Mouse (Mus musculus) hindbrain, embryonic 14.5 days (tissue): ENCODE data around the gene Ccnl2. TPM values are rescaled to one million over a fixed set of nuclear protein-coding genes. Genes with fewer than 3 reads are reported as not detected.
A peak's percentile ranks its signal among the peaks of the same experiment; 100 is the strongest.

ENCODE experiments used
- ATAC-seq: fragments of 200-750 bp; cut with Nextera tagmentation; 2 replicates; pipeline ENCODE4 v1.8.0; 2017; ENCODE audit warnings: moderate number of reproducible peaks, mild to moderate bottlenecking, moderate TSS enrichment, moderate library complexity; ENCODE audit not compliant: low FRiP score
- DNase-seq: peaks from one replicate; pipeline ENCODE4 v3.0.0-alpha.2; 2015; ENCODE audit warnings: low spot score
- H3K27ac ChIP-seq: fragments of 300-500 bp; sonication (generic); 2 replicates; pipeline ENCODE4 v1.5.1; 2014; ENCODE audit warnings: mild to moderate bottlenecking, moderate library complexity
- H3K27me3 ChIP-seq: fragments of 300-500 bp; sonication (generic); 2 replicates; pipeline ENCODE4 v1.6.1; 2014; ENCODE audit warnings: mild to moderate bottlenecking, low read length, mixed read lengths; ENCODE audit not compliant: control insufficient read depth, insufficient read depth
- H3K36me3 ChIP-seq: fragments of 300-500 bp; sonication (generic); replicated peaks from 2 replicates; pipeline ENCODE4 v1.6.1; 2014; ENCODE audit not compliant: control insufficient read depth, insufficient read depth
- H3K4me1 ChIP-seq: fragments of 300-500 bp; sonication (generic); replicated peaks from 2 replicates; pipeline ENCODE4 v1.6.1; 2014; ENCODE audit warnings: antibody characterized with exemption, low read length, mixed read lengths; ENCODE audit not compliant: control insufficient read depth, insufficient read depth
- H3K4me2 ChIP-seq: fragments of 300-500 bp; sonication (generic); replicated peaks from 2 replicates; pipeline ENCODE4 v1.6.1; 2014; ENCODE audit warnings: mild to moderate bottlenecking, moderate library complexity
- H3K4me3 ChIP-seq: fragments of 300-500 bp; sonication (generic); replicated peaks from 2 replicates; pipeline ENCODE4 v1.5.1; 2014; ENCODE audit warnings: mild to moderate bottlenecking, low read length
- H3K9ac ChIP-seq: fragments of 300-500 bp; sonication (generic); 2 replicates; pipeline ENCODE4 v1.6.1; 2014
- H3K9me3 ChIP-seq: fragments of 300-500 bp; sonication (generic); 2 replicates; pipeline ENCODE4 v1.6.1; 2016; ENCODE audit warnings: low read length; ENCODE audit not compliant: control insufficient read depth
- WGBS: fragments of 180-500 bp; shearing (Covaris S2); extraction: QIAGEN DNeasy Blood & Tissue Kit; methylation state at CpG from one replicate; pipeline ENCODE4 v1.1.7; 2014; 5-methylcytosine and 5-hydroxymethylcytosine counted together
- microRNA-seq: library from miRNA; unstranded; fragments of <30 nt; microRNA quantifications from one replicate; pipeline ENCODE4, GENCODE M21; 2016
- polyA plus RNA-seq: library from polyadenylated mRNA; unstranded; fragments of >200 nt; fragmentation: Nextera tagmentation; extraction: Ambion mirVana; gene quantifications from 2 replicates; pipeline ENCODE4 v1.2.1, GENCODE M21; 2014

The Ccnl2 gene
- polyA plus RNA-seq, 1 experiment from 2014 or later: 131 TPM

GRCm38 (mm10) chr4:155868614-155869298 is 56.5 kb downstream of the Ccnl2 start:
- DNase-seq (no peak), ATAC-seq (no peak; the same call in none of the 2 replicates)
- Histone ChIP-seq H3K27me3 (no peaks in the 10 kb centered on the region), H3K9ac (peak overlapping the region; percentile 72), H3K4me1 (peaks cover 17% of the 10 kb centered on the region), H3K27ac (0 out of 2 replicates have a peak overlapping the region, but pooled peaks have one; percentile 28), H3K9me3 (no peaks in the 10 kb centered on the region), H3K36me3 (peaks cover 39% of the 10 kb centered on the region), H3K4me3 (peak overlapping the region; percentile 50), H3K4me2 (peak overlapping the region; percentile 89)
- 14% methylated on average over 22 of the region's 22 CpGs for WGBS

- Histone ChIP-seq H3K36me3 (peaks cover 46% of the 10 kb centered on the region), H3K27ac (peak within 1 kb of the TSS; percentile 77), H3K9ac (peak within 1 kb of the TSS; percentile 72), H3K4me1 (peaks cover 17% of the 10 kb centered on the region), H3K9me3 (no peaks in the 10 kb centered on the region), H3K4me3 (peak within 1 kb of the TSS; percentile 50), H3K27me3 (no peaks in the 10 kb centered on the region), H3K4me2 (peak within 1 kb of the TSS; percentile 89)
- DNase-seq (peak; percentile 96), ATAC-seq (peak; percentile 96)
- under 1% methylated on average over 59 of the region's 63 CpGs for WGBS
Observed at GRCm38 (mm10) chr4:155869317-155870033, 57.2 kb downstream of the Ccnl2 start, which contains the start of the genes Cptp and Ints11. TSS of gene Cptp (minus strand) at chr4:155869440. TSS of gene Ints11 (plus strand) at chr4:155869546.

GRCm38 (mm10) chr4:155871404-155871803 is 59.1 kb downstream of the Ccnl2 start:
- H3K27ac ChIP-seq: no peak overlapping the region
- peaks cover 17% of the 10 kb centered on the region for H3K4me1 ChIP-seq
- ATAC-seq: no peak
- H3K4me3 ChIP-seq: no peak overlapping the region
- WGBS: 95% methylated on average over 7 of the region's 7 CpGs
- H3K9me3 ChIP-seq: no peaks in the 10 kb centered on the region
- H3K9ac ChIP-seq: no peak overlapping the region
- no peak overlapping the region for H3K4me2 ChIP-seq
- H3K36me3 ChIP-seq: peaks cover 47% of the 10 kb centered on the region
- DNase-seq: no peak
- no peaks in the 10 kb centered on the region for H3K27me3 ChIP-seq

Small RNAs within 50 kb of the gene (microRNA-seq; reads per million reads assigned to microRNA genes)
- not detected for gene Gm27743

Other genes starting within 250 kb of the Ccnl2 start
- gene Slc35e2, start 211.1 kb upstream of the Ccnl2 start, polyA plus RNA-seq: 19.9 and 23.6 TPM in 2 replicates
- gene Cdk11b, start 187.6 kb upstream of the Ccnl2 start, polyA plus RNA-seq: 43.2 and 47.7 TPM in 2 replicates
- not detected in 2 replicates for gene Gm10563, start 167.1 kb upstream of the Ccnl2 start, polyA plus RNA-seq
- 2.7 and 2.9 TPM in 2 replicates for gene Mmp23, start 159.1 kb upstream of the Ccnl2 start, polyA plus RNA-seq
- 44.9 and 46.1 TPM in 2 replicates for gene Mib2, start 143.3 kb upstream of the Ccnl2 start, polyA plus RNA-seq
- gene Fndc10, start 118.1 kb upstream of the Ccnl2 start, polyA plus RNA-seq: 9.0 and 10.3 TPM in 2 replicates
- 164 and 169 TPM in 2 replicates for gene Ssu72, start 107.7 kb upstream of the Ccnl2 start, polyA plus RNA-seq
- gene Tmem240, start 77.7 kb upstream of the Ccnl2 start, polyA plus RNA-seq: 8.8 and 9.3 TPM in 2 replicates
- gene Atad3a, start 51.4 kb upstream of the Ccnl2 start, polyA plus RNA-seq: 73.0 and 82.2 TPM in 2 replicates
- 24.7 and 27.6 TPM in 2 replicates for gene Vwa1, start 37.8 kb upstream of the Ccnl2 start, polyA plus RNA-seq
- 0.84 and 0.93 TPM in 2 replicates for gene Tmem88b, start 26.6 kb upstream of the Ccnl2 start, polyA plus RNA-seq
- gene Ankrd65, start 22.1 kb upstream of the Ccnl2 start, polyA plus RNA-seq: not detected in 2 replicates
- 265 and 267 TPM in 2 replicates for gene Mrpl20, start 9.6 kb upstream of the Ccnl2 start, polyA plus RNA-seq
- gene Aurkaip1, start 18.8 kb downstream of the Ccnl2 start, polyA plus RNA-seq: 114 and 126 TPM in 2 replicates
- gene Mxra8, start 27.2 kb downstream of the Ccnl2 start, polyA plus RNA-seq: 24.5 and 25.8 TPM in 2 replicates
- 13.6 and 15.6 TPM in 2 replicates for gene Dvl1, start 34.9 kb downstream of the Ccnl2 start, polyA plus RNA-seq
- 0.40 and 0.41 TPM in 2 replicates for gene Tas1r3, start 50.9 kb downstream of the Ccnl2 start, polyA plus RNA-seq
- 33.5 TPM in 2 replicates for gene Cptp, start 57.0 kb downstream of the Ccnl2 start, polyA plus RNA-seq
- 69.6 and 71.4 TPM in 2 replicates for gene Ints11, start 57.1 kb downstream of the Ccnl2 start, polyA plus RNA-seq
- 51.8 and 53.8 TPM in 2 replicates for gene Pusl1, start 79.3 kb downstream of the Ccnl2 start, polyA plus RNA-seq
- 71.8 and 73.5 TPM in 2 replicates for gene Acap3, start 79.3 kb downstream of the Ccnl2 start, polyA plus RNA-seq
- 120 and 125 TPM in 2 replicates for gene Ube2j2, start 131.3 kb downstream of the Ccnl2 start, polyA plus RNA-seq
- gene C1qtnf12, start 149.8 kb downstream of the Ccnl2 start, polyA plus RNA-seq: 11.2 and 13.5 TPM in 2 replicates
- 38.4 and 38.8 TPM in 2 replicates for gene B3galt6, start 180.2 kb downstream of the Ccnl2 start, polyA plus RNA-seq
- 112 and 114 TPM in 2 replicates for gene Sdf4, start 180.4 kb downstream of the Ccnl2 start, polyA plus RNA-seq
- gene Tnfrsf4, start 201.4 kb downstream of the Ccnl2 start, polyA plus RNA-seq: 0.79 TPM in 1 of 2 replicates, not detected in the other
- 1.9 and 2.3 TPM in 2 replicates for gene Tnfrsf18, start 213.7 kb downstream of the Ccnl2 start, polyA plus RNA-seq
- gene Ttll10, start 246.9 kb downstream of the Ccnl2 start, polyA plus RNA-seq: 0.11 TPM in 1 of 2 replicates, not detected in the other